Mouse (Mus musculus): ENCODE results near the gene Asna1. TPM values are rescaled to one million over a fixed set of nuclear protein-coding genes. Genes with fewer than 3 reads are reported as not detected.
A peak's percentile ranks its signal among the peaks of the same experiment; 100 is the strongest.

Asna1 gene
- polyA plus RNA-seq, 1 experiment = 253 TPM

DNA sequence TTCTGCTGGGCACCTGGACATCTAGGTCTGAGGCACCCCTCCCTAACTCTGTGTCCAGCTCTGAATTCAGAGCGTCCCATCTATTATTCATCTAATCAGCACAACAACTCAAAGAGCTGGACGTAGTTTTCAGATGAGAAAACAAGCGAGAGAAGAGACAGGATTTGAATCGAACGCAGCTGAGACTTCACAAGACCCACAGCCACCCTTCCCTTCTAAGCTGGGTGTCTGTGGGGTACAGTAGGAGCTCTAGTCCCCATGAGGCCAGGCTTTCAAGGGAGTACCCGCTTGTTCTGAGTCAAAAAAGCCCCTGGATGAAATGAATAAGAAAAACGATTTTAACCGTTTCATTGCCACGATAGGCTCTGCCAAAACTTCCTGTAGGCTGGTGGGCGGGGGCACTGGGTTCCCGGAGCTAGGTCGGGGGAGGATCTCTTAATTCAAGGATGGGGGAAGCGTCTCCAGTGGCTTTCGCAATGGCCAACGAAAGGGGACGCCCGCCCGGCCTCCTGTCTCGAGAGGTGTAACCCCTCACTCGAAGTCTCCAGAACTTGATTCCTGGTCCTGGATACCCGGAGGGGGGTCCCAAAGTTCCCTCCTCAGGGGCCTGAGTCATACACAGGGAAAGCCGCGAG lies 39.9 kb downstream of the Asna1 start:
- Histone ChIP-seq H3K79me2 (ENCODE audit: control insufficient read depth, insufficient read depth) (no peaks in the 10 kb centered on the region), H3K27me3 (ENCODE audit: control insufficient read depth, insufficient read depth, insufficient read length) (no peaks in the 10 kb centered on the region), H3K79me3 (ENCODE audit: low read depth) (no peaks in the 10 kb centered on the region), H3ac (ENCODE audit: control insufficient read depth, insufficient read length, low read depth) (peak overlapping the region; percentile 27), H3K36me3 (ENCODE audit: control insufficient read depth, insufficient read depth) (no peaks in the 10 kb centered on the region), H3K4me3 (ENCODE audit: insufficient read depth, poor library complexity, severe bottlenecking) (peak overlapping the region; percentile 16)
- no peak for TF ChIP-seq MAX (IDR thresholded peaks at IDR 0.05)
- no peak for TF ChIP-seq MYOG (IDR thresholded peaks at IDR 0.05; ENCODE audit: control insufficient read depth, extremely low read depth, insufficient read length)
- no peak for TF ChIP-seq CTCF (IDR thresholded peaks at IDR 0.05; ENCODE audit: control insufficient read depth, insufficient read depth, insufficient read length)
- no peak for TF ChIP-seq FOSL1 (IDR thresholded peaks at IDR 0.05; ENCODE audit: insufficient read depth, low read length, poor library complexity, severe bottlenecking)
- peak; percentile 85 for TF ChIP-seq CEBPB (IDR thresholded peaks at IDR 0.05; ENCODE audit: low read depth)

- Histone ChIP-seq H3ac (ENCODE audit: control insufficient read depth, insufficient read length, low read depth) (peak overlapping the region; percentile 27), H3K79me2 (ENCODE audit: control insufficient read depth, insufficient read depth) (no peaks in the 10 kb centered on the region), H3K79me3 (ENCODE audit: low read depth) (no peaks in the 10 kb centered on the region), H3K4me3 (ENCODE audit: insufficient read depth, poor library complexity, severe bottlenecking) (peak overlapping the region; percentile 16), H3K36me3 (ENCODE audit: control insufficient read depth, insufficient read depth) (no peaks in the 10 kb centered on the region), H3K27me3 (ENCODE audit: control insufficient read depth, insufficient read depth, insufficient read length) (no peaks in the 10 kb centered on the region)
- TF ChIP-seq CTCF (IDR thresholded peaks at IDR 0.05; ENCODE audit: control insufficient read depth, insufficient read depth, insufficient read length) = no peak
- TF ChIP-seq FOSL1 (IDR thresholded peaks at IDR 0.05; ENCODE audit: insufficient read depth, low read length, poor library complexity, severe bottlenecking) = no peak
- no peak for TF ChIP-seq MAX (IDR thresholded peaks at IDR 0.05)
- no peak for TF ChIP-seq USF1 (IDR thresholded peaks at IDR 0.05; ENCODE audit: low read depth)
- no peak for TF ChIP-seq MYOD1 (IDR thresholded peaks at IDR 0.05; ENCODE audit: control insufficient read depth, insufficient read length, low read depth)
- no peak for TF ChIP-seq CEBPB (IDR thresholded peaks at IDR 0.05; ENCODE audit: low read depth)
- no peak for TF ChIP-seq MYOG (IDR thresholded peaks at IDR 0.05; ENCODE audit: control insufficient read depth, extremely low read depth, insufficient read length)
Measured at GRCm38 (mm10) chr8:84984294-84985048, 40.6 kb downstream of the Asna1 start.

DNA sequence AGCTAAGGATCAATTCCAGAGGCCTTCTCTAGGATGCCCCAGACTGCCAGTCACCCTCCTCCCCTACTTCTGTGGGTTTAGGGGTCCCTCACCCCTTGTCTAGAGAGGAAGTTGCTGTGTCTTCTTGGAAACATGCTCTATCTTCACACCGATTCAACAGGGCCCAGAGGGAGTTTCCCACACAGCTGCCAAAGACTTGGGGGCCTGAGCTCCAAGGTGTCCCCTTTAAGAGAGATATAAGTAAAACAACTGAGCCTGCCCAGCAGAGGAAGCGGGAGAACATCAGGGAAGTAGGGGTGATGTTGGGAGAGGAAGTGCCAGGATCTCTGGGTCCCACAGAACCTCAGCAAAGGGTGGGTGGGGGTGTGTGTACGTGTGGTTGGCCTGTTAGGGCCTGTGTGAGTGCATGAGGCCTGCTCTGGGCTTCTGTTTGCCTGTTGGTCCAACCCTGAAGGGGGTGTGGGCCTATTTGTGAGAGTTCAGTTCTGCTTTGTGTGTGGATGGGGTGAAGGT lies 42.5 kb downstream of the Asna1 start:
- Histone ChIP-seq H3ac (ENCODE audit: control insufficient read depth, insufficient read length, low read depth) (peak overlapping the region; percentile 18), H3K79me3 (ENCODE audit: low read depth) (peaks cover 8% of the 10 kb centered on the region), H3K27me3 (ENCODE audit: control insufficient read depth, insufficient read depth, insufficient read length) (no peaks in the 10 kb centered on the region), H3K79me2 (ENCODE audit: control insufficient read depth, insufficient read depth) (peaks cover 16% of the 10 kb centered on the region), H3K36me3 (ENCODE audit: control insufficient read depth, insufficient read depth) (no peaks in the 10 kb centered on the region), H3K4me3 (ENCODE audit: insufficient read depth, poor library complexity, severe bottlenecking) (no peak overlapping the region)
- no peak for TF ChIP-seq CEBPB (IDR thresholded peaks at IDR 0.05; ENCODE audit: low read depth)
- TF ChIP-seq MYOD1 (IDR thresholded peaks at IDR 0.05; ENCODE audit: control insufficient read depth, insufficient read length, low read depth) = no peak
- TF ChIP-seq FOSL1 (IDR thresholded peaks at IDR 0.05; ENCODE audit: insufficient read depth, low read length, poor library complexity, severe bottlenecking) = no peak
- TF ChIP-seq MAX (IDR thresholded peaks at IDR 0.05) = no peak
- TF ChIP-seq CTCF (IDR thresholded peaks at IDR 0.05; ENCODE audit: control insufficient read depth, insufficient read depth, insufficient read length) = no peak
- no peak for TF ChIP-seq USF1 (IDR thresholded peaks at IDR 0.05; ENCODE audit: low read depth)
- TF ChIP-seq MYOG (IDR thresholded peaks at IDR 0.05; ENCODE audit: control insufficient read depth, extremely low read depth, insufficient read length) = no peak

GRCm38 (mm10) chr8:84981644-84982498 lies 43.2 kb downstream of the Asna1 start:
- peaks cover 23% of the 10 kb centered on the region for H3K79me2 ChIP-seq (ENCODE audit: control insufficient read depth, insufficient read depth)
- no peaks in the 10 kb centered on the region for H3K27me3 ChIP-seq (ENCODE audit: control insufficient read depth, insufficient read depth, insufficient read length)
- peaks cover 6% of the 10 kb centered on the region for H3K36me3 ChIP-seq (ENCODE audit: control insufficient read depth, insufficient read depth)
- no peak overlapping the region for H3ac ChIP-seq (ENCODE audit: control insufficient read depth, insufficient read length, low read depth)
- no peak overlapping the region for H3K4me3 ChIP-seq (ENCODE audit: insufficient read depth, poor library complexity, severe bottlenecking)
- TF ChIP-seq MYOG (IDR thresholded peaks at IDR 0.05; ENCODE audit: control insufficient read depth, extremely low read depth, insufficient read length) (no peak), MYOD1 (IDR thresholded peaks at IDR 0.05; ENCODE audit: control insufficient read depth, insufficient read length, low read depth) (no peak), MAX (IDR thresholded peaks at IDR 0.05) (no peak), FOSL1 (IDR thresholded peaks at IDR 0.05; ENCODE audit: insufficient read depth, low read length, poor library complexity, severe bottlenecking) (no peak)
- peaks cover 14% of the 10 kb centered on the region for H3K79me3 ChIP-seq (ENCODE audit: low read depth)

- no peak overlapping the region for H3ac ChIP-seq (ENCODE audit: control insufficient read depth, insufficient read length, low read depth)
- peaks cover 9% of the 10 kb centered on the region for H3K36me3 ChIP-seq (ENCODE audit: control insufficient read depth, insufficient read depth)
- peaks cover 17% of the 10 kb centered on the region for H3K79me3 ChIP-seq (ENCODE audit: low read depth)
- H3K27me3 ChIP-seq (ENCODE audit: control insufficient read depth, insufficient read depth, insufficient read length) = no peaks in the 10 kb centered on the region
- TF ChIP-seq MYOG (IDR thresholded peaks at IDR 0.05; ENCODE audit: control insufficient read depth, extremely low read depth, insufficient read length) (no peak), MAX (IDR thresholded peaks at IDR 0.05) (peak; percentile 95), USF1 (IDR thresholded peaks at IDR 0.05; ENCODE audit: low read depth) (no peak), FOSL1 (IDR thresholded peaks at IDR 0.05; ENCODE audit: insufficient read depth, low read length, poor library complexity, severe bottlenecking) (no peak), CEBPB (IDR thresholded peaks at IDR 0.05; ENCODE audit: low read depth) (no peak), MYOD1 (IDR thresholded peaks at IDR 0.05; ENCODE audit: control insufficient read depth, insufficient read length, low read depth) (peak; percentile 92), CTCF (IDR thresholded peaks at IDR 0.05; ENCODE audit: control insufficient read depth, insufficient read depth, insufficient read length) (no peak)
- peak overlapping the region; percentile 25 for H3K4me3 ChIP-seq (ENCODE audit: insufficient read depth, poor library complexity, severe bottlenecking)
- peaks cover 34% of the 10 kb centered on the region for H3K79me2 ChIP-seq (ENCODE audit: control insufficient read depth, insufficient read depth)
Measured at GRCm38 (mm10) chr8:84980622-84981358, 44.3 kb downstream of the Asna1 start.
